Mouse (Mus musculus): Measurements from ENCODE around the gene Adk.
"Not testable (repeated sequence)": the region's sequence is repeated elsewhere in the genome, so short reads cannot be mapped to it uniquely, and the experiment has no call there.

Gene Adk

DNA sequence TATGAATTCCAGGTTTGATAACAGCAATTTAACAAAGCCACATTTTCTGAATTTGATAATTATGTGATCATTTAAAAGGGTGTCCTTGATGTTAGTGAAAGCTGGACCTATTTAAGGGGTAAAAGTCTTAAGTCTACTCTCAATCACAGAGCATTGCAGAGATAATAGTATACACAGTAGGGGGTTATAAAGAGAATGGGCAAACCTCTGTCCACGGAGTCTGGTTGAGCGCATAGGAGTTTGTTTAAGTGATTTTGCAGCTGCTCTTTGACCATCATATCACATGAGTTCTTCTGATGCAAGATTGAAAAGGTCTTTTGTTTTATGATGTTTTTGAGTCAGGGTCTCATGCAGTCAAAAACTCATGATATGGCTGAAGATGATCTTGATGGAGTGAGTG, 431.8 kb downstream of the Adk start:
- no peak for DNase-seq (ENCODE audit: low read depth, low spot score)

DNA sequence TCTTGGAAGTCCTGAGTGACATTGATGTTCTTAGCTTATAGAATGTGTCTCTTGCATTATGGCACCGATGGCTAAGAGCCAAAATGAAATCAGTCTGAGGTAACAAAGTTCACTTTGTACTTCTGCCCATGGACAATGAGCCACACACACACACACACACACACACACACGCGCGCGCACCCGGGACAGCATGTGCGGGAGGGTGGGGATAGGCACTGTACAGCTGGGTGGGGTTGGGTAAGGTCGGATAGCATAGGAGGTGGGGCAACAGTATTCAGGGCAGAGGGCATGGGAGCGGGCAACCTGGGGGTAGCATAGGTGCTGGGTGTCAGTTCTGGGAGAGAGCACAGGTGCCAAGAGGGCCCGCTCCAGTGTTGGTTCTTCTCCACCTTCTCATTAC, 432.3 kb downstream of the Adk start:
- DNase-seq (ENCODE audit: low read depth, low spot score): no peak

- no peak for DNase-seq (ENCODE audit: low read depth, low spot score)
These were observed 433.7 kb downstream of the Adk start for GRCm38 (mm10) chr14:21485961-21486520.

DNA sequence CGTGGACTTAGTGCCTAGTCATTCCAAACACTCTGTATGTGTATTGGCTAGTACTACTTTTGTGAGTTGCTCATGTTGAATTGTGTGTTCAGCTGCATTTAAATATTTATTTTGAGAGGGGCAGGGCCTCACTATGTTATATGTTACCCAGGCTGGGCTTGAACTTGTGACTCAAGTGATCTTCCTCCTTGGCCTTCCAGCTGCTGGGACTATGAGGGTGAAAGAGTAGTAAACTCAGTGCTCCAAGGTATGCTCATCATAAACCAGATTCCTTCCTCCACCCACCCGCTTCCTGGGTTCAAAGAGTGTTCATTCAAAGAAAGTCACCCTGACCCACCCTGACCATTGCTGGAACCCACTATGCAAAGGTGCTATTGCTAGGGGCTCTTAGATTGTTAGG, 434.8 kb downstream of the Adk start:
- DNase-seq (ENCODE audit: low read depth, low spot score): not testable (repeated sequence)

GRCm38 (mm10) chr14:21488426-21489115, 436.2 kb downstream of the Adk start:
- not testable (repeated sequence) for DNase-seq (ENCODE audit: low read depth, low spot score)

DNA sequence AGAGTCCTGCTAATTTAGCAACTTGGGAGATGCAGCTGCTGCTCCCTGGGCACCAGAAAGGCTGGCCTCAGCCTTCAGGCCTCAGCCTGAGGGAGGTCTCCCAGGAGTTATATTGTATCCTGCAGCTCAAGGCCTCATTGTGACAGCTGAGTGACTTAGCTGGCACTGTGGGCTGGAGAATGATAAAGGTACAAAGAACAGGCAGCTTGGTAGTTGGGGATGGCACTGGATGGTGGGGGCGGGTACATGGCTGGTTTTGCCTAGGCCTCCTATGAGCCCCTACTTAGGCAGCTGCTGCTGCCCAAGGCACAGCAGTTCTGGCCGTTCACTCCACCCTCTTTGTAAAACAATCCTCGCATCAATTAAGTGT, 436.7 kb downstream of the Adk start:
- DNase-seq (ENCODE audit: low read depth, low spot score): no peak

- no peak for DNase-seq (ENCODE audit: low read depth, low spot score)
These were observed 437.8 kb downstream of the Adk start for GRCm38 (mm10) chr14:21490141-21490540.

All from skeletal muscle tissue, adult 2 months (tissue).